Mouse (Mus musculus) midbrain, embryonic 14.5 days (tissue): Measurements from ENCODE around the gene Hormad2. TPM values are rescaled to one million over a fixed set of nuclear protein-coding genes. Genes with fewer than 3 reads are reported as not detected.

Experiments
- ATAC-seq: fragments of 200-750 bp; cut with Nextera tagmentation; 2 replicates; pipeline ENCODE4 v1.8.0; 2017; ENCODE audit warnings: moderate number of reproducible peaks, moderate library complexity; ENCODE audit not compliant: low FRiP score, low TSS enrichment
- DNase-seq: peaks from one replicate; pipeline ENCODE4 v3.0.0-alpha.2; 2015
- H3K27ac ChIP-seq: fragments of 300-500 bp; sonication (generic); replicated peaks from 2 replicates; pipeline ENCODE4 v1.5.1; 2014; ENCODE audit warnings: mild to moderate bottlenecking, low read depth, low read length, moderate library complexity
- H3K27me3 ChIP-seq: fragments of 300-500 bp; sonication (generic); 2 replicates; pipeline ENCODE4 v1.6.1; 2014; ENCODE audit warnings: low read length, control low read depth, mixed read lengths; ENCODE audit not compliant: control insufficient read depth, insufficient read depth
- H3K36me3 ChIP-seq: fragments of 300-500 bp; sonication (generic); 2 replicates; pipeline ENCODE4 v1.6.1; 2014; ENCODE audit warnings: low read length, control low read depth; ENCODE audit not compliant: control insufficient read depth, insufficient read depth
- H3K4me1 ChIP-seq: fragments of 300-500 bp; sonication (generic); 2 replicates; pipeline ENCODE4 v1.6.1; 2014; ENCODE audit warnings: mild to moderate bottlenecking, antibody characterized with exemption, low read length, control low read depth; ENCODE audit not compliant: control insufficient read depth, insufficient read depth
- H3K4me2 ChIP-seq: fragments of 300-500 bp; sonication (generic); 2 replicates; pipeline ENCODE4 v1.6.1; 2014; ENCODE audit warnings: mild to moderate bottlenecking, low read length, moderate library complexity
- H3K4me3 ChIP-seq: fragments of 300-500 bp; sonication (generic); replicated peaks from 2 replicates; pipeline ENCODE4 v1.5.1; 2014; ENCODE audit warnings: low read depth, low read length
- H3K9ac ChIP-seq: fragments of 300-500 bp; sonication (generic); replicated peaks from 2 replicates; pipeline ENCODE4 v1.6.1; 2014; ENCODE audit warnings: mild to moderate bottlenecking, low read length, moderate library complexity
- H3K9me3 ChIP-seq: fragments of 300-500 bp; sonication (generic); 2 replicates; pipeline ENCODE4 v1.6.1; 2016; ENCODE audit warnings: low read length, control low read depth, mixed read lengths; ENCODE audit not compliant: control insufficient read depth
- WGBS: fragments of 180-500 bp; shearing (Covaris S2); extraction: QIAGEN DNeasy Blood & Tissue Kit; methylation state at CpG from one replicate; pipeline ENCODE4 v1.1.7; 2014; 5-methylcytosine and 5-hydroxymethylcytosine counted together
- polyA plus RNA-seq: library from polyadenylated mRNA; unstranded; fragments of >200 nt; fragmentation: Nextera tagmentation; extraction: Ambion mirVana; gene quantifications from 2 replicates; pipeline ENCODE4 v1.2.1, GENCODE M21; 2014

Hormad2 gene
- polyA plus RNA-seq, 1 experiment from 2014 or later, result 0.14 TPM

DNA sequence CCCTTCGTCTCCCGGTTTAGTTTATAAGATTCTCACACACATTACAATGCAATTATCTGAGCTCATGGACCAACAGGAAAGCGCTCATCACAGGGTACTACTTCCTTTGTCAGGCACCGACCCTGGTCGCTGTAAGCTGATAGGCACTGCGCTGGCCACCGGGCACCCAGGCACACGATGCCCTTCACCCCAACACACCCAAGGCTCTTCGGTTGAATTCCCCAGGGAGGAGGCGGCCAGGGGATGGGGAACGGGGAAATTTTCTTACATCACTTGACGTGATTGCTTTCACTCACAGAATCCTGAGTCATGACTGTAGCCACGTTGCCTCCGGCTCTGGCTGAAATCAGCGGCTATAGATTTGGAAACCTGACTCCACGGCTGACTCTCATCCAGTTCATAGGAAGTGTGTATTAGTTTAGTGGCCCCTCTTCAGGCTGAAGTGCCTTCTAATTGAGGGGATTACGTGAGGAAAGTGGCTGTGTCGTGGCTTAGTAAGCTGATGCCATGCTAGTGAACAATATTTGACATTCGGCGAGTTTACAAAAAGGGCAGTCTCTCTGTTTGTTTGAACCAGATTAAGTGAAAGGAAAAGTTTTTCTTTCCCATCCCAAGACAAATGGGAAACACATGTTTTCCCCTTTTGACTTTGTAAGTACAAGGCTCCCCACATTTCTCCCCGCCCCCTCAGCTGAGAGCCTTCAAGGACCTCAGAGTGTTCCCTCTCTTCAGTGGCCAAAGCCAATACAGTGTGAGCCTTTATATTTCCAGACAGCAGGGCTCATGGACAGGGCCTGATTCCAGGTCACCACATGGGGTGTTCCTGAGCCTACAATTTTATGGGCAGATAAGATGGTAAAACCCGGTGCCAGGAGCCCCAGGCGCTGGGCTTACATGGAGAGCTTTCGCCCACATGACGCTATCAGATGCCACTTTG is 132.1 kb downstream of the Hormad2 start:
- Histone ChIP-seq H3K27ac (no peak overlapping the region), H3K36me3 (no peaks in the 10 kb centered on the region), H3K4me1 (no peaks in the 10 kb centered on the region), H3K4me2 (0 out of 2 replicates have a peak overlapping the region, but pooled peaks have one; percentile 12), H3K9me3 (no peaks in the 10 kb centered on the region), H3K27me3 (no peaks in the 10 kb centered on the region), H3K4me3 (no peak overlapping the region), H3K9ac (no peak overlapping the region)
- DNase-seq (peak; percentile 50), ATAC-seq (no peak)
- 54% methylated on average over 25 of the region's 25 CpGs for whole genome bisulfite sequencing

DNA sequence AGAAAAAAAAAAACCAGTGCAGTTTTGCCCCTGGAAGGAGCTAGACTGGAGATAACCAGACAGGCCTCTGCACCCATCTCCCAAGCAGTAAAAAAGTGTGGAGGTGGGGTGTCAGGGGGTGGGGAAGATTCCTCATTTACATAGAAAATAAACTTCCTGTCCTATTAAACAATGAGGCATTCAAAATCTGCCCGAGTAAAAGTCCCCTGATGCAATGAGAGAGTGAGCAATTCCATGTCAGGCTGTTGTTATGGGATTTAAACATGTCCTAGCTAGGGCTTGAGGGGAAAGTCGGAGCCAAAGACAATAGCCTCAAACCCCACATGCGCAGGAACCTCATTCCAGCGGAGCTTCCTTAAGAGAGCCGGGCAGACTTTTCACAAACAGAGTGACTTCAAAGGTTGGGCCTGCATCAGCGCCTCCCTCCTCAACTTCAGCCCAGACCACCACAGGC is 132.8 kb downstream of the Hormad2 start:
- H3K27me3 ChIP-seq, result no peaks in the 10 kb centered on the region
- ATAC-seq (no peak), DNase-seq (peak; percentile 50)
- no peaks in the 10 kb centered on the region for H3K4me1 ChIP-seq
- H3K4me2 ChIP-seq, result no peak overlapping the region
- no peak overlapping the region for H3K27ac ChIP-seq
- H3K9me3 ChIP-seq, result no peaks in the 10 kb centered on the region
- WGBS, result 17% methylated on average over 6 of the region's 6 CpGs
- H3K36me3 ChIP-seq, result no peaks in the 10 kb centered on the region
- no peak overlapping the region for H3K9ac ChIP-seq
- H3K4me3 ChIP-seq, result no peak overlapping the region

DNA sequence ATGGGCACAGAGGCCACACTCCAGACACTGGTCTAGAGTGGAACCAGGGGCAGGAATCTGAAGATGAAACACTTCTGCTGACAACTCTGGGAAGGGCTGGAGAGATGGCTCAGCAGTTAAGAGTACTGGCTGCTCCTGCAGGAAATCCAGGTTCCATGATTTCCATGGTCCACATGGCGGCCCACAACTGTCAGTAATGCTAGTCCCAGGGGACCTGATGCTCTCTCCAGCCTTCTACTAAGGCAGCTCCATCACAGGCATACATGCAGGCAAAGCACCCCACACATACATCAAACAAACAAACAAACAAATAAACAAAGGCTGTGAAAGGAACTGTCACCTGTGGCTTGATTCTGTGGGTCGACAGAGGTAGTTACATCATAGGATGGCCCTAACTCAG is 134.8 kb downstream of the Hormad2 start:
- Histone ChIP-seq H3K4me2 (no peak overlapping the region), H3K9me3 (no peaks in the 10 kb centered on the region), H3K4me3 (no peak overlapping the region), H3K27me3 (no peaks in the 10 kb centered on the region), H3K36me3 (no peaks in the 10 kb centered on the region), H3K27ac (no peak overlapping the region), H3K9ac (no peak overlapping the region), H3K4me1 (no peaks in the 10 kb centered on the region)
- DNase-seq (peak; percentile 48), ATAC-seq (no peak)
- 73% methylated on average over 2 of the region's 2 CpGs for WGBS

DNA sequence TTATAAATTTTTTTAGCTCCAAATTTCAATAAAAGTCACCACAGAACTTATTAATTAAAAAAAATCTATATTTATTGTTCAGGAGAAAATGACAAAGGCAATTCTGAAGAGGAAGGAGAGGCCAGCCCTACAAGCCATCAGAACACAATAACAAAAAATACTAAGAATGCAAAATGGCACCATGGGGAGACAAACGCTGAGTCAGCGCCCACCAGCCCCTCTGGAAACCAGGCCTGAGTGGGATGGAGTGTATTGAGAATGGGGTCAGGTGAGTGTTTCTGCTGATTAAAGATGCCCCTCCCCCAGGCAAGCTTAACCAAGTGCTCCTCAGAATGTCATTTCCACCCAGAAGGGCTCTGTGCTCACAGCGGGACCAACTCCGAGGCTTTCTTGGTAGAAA is 135.8 kb downstream of the Hormad2 start:
- H3K4me3 ChIP-seq, result no peak overlapping the region
- H3K9me3 ChIP-seq, result no peaks in the 10 kb centered on the region
- H3K27ac ChIP-seq, result no peak overlapping the region
- H3K9ac ChIP-seq, result no peak overlapping the region
- H3K4me2 ChIP-seq, result no peak overlapping the region
- H3K36me3 ChIP-seq, result no peaks in the 10 kb centered on the region
- WGBS, result 90% methylated on average over 4 of the region's 4 CpGs
- ATAC-seq (no peak), DNase-seq (no peak)
- no peaks in the 10 kb centered on the region for H3K27me3 ChIP-seq
- H3K4me1 ChIP-seq, result no peaks in the 10 kb centered on the region

DNA sequence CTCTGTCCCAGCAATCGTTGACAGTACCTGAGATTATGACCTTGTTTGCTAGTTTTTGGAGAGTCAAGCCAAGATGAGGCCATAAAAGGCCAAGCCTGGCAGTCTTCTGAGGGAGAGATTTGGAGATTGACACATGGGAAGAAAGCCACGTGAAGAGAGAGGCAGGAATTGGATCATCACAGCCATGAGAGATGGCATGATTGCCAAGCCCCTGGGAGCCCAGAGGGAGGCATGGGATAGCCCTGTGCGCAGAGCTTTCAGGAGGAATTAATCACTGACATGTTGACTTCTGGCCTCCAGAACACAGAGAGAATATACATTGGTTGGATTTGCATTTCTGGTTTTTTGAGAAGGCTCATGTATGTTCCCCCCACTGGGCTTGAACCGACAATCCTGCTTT is 136.7 kb downstream of the Hormad2 start:
- no peaks in the 10 kb centered on the region for H3K27me3 ChIP-seq
- no peak overlapping the region for H3K4me3 ChIP-seq
- ATAC-seq (no peak), DNase-seq (no peak)
- H3K9me3 ChIP-seq, result no peaks in the 10 kb centered on the region
- H3K4me2 ChIP-seq, result no peak overlapping the region
- no peaks in the 10 kb centered on the region for H3K4me1 ChIP-seq
- 70% methylated on average over 4 of the region's 4 CpGs for WGBS
- no peaks in the 10 kb centered on the region for H3K36me3 ChIP-seq
- H3K27ac ChIP-seq, result no peak overlapping the region
- H3K9ac ChIP-seq, result no peak overlapping the region

DNA sequence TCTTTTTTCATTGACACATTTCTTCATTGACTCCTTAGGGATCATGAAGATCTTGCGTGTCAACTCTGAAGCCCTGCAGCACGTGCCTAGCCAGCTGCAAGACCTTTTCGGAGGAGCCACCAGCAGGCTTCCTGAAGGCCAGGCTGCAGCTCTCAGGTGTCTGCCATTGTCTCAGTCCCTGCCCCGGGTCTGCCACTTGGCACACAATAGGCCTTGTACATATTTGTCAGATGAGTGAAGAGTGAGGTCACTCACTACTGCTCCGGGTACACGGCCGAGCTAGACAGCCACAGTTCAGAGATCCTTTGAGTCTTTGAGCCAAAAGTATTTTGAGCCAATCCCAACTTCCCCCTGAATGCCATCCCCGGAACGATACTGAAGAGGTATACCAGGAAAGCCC is 137.9 kb downstream of the Hormad2 start:
- H3K27me3 ChIP-seq, result no peaks in the 10 kb centered on the region
- H3K9ac ChIP-seq, result no peak overlapping the region
- H3K4me1 ChIP-seq, result no peaks in the 10 kb centered on the region
- H3K36me3 ChIP-seq, result no peaks in the 10 kb centered on the region
- no peak overlapping the region for H3K4me3 ChIP-seq
- no peak overlapping the region for H3K27ac ChIP-seq
- 56% methylated on average over 9 of the region's 9 CpGs for WGBS
- DNase-seq (no peak), ATAC-seq (no peak)
- H3K9me3 ChIP-seq, result no peaks in the 10 kb centered on the region
- no peak overlapping the region for H3K4me2 ChIP-seq

DNA sequence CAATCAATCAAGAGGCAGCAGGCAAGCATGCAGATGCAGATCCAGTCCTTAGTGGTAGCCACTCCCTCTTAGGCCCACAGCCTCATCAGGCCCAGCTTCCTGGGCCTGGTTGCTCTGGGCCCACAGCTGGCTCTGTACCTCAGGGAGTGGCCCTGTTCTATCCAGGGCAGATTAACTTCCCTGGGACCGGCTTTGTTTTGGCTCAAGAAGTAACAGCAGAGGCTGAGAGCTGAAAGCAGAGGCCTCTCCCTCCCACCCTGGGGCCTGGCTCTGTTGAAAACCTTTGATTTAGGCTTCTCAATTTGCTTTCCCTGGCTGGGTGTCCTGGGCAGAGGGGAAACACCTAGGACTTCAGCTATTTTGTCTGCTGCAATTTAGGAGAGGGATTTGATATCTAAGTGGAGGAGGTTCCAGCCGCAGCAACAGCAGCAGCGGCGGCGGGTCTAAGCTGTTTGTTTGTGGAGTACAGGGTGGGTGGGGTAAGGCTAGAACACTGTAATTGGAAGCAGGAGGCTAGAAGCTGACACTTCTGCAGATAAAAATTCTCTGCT is 138.5 kb downstream of the Hormad2 start:
- Histone ChIP-seq H3K27ac (no peak overlapping the region), H3K9ac (no peak overlapping the region), H3K36me3 (no peaks in the 10 kb centered on the region), H3K4me2 (no peak overlapping the region), H3K9me3 (no peaks in the 10 kb centered on the region), H3K4me1 (no peaks in the 10 kb centered on the region), H3K4me3 (no peak overlapping the region), H3K27me3 (no peaks in the 10 kb centered on the region)
- no peak for DNase-seq
- WGBS, result 27% methylated on average over 5 of the region's 5 CpGs
- no peak for ATAC-seq

DNA sequence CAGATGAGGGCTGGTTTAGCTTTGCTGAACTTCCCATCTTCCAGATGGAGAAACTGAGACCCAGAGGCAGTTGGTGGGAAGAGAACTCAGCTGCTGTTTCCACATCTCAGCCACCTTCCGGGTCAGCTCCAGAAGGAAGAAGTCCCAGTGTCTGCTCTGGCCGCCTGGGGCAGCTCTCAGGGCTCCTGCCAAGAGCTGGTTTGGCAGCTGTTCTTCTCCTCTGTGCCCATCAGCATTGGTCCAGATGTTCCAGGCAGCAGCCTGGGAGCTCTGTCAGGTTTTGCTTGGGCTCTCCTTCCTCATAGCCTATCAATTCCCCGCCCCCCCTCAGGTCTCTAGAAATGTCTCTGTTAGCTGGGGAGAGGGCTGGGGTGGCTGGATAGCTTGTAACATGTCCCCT is 140.2 kb downstream of the Hormad2 start:
- Histone ChIP-seq H3K27ac (no peak overlapping the region), H3K4me2 (no peak overlapping the region), H3K4me3 (no peak overlapping the region), H3K9ac (no peak overlapping the region), H3K4me1 (no peaks in the 10 kb centered on the region), H3K27me3 (no peaks in the 10 kb centered on the region), H3K9me3 (no peaks in the 10 kb centered on the region), H3K36me3 (no peaks in the 10 kb centered on the region)
- 76% methylated on average over 3 of the region's 3 CpGs for WGBS
- DNase-seq (no peak), ATAC-seq (no peak)
